Mouse (Mus musculus) ZHBTc4 (cell line): ENCODE measurements at regions not wholly inside any gene's neighbourhood (a gene's known extent, or its start where the extent isn't known, plus 50 kb on each side); places are given as distances from the start of the nearest gene placed in this dataset.

ENCODE experiments used
- DNase-seq: peaks from one replicate; pipeline ENCODE4 v3.0.0-alpha.2; 2011; ENCODE audit warnings: low read depth, low spot score

DNA sequence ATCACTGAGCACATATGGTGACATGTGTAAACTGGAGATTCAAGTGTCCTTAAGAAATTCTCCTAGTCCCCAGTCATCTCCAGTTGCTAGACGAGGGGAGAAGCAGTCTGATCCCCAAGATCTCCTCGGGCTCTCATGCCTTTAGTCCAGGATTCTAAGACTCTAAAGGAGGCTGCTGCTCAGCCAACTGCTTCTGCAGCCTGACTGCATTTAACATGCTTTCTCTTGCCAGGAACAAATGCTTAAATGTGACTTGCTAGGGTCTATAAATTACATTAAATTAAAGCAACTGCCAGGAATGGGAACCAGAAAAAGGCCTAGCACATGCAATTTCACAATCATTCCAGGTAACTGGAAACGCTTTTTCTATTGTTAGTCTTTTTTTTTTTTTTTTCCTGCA lies 599.8 kb upstream of the Gcfc2 start:
- DNase-seq, result no peak

DNA sequence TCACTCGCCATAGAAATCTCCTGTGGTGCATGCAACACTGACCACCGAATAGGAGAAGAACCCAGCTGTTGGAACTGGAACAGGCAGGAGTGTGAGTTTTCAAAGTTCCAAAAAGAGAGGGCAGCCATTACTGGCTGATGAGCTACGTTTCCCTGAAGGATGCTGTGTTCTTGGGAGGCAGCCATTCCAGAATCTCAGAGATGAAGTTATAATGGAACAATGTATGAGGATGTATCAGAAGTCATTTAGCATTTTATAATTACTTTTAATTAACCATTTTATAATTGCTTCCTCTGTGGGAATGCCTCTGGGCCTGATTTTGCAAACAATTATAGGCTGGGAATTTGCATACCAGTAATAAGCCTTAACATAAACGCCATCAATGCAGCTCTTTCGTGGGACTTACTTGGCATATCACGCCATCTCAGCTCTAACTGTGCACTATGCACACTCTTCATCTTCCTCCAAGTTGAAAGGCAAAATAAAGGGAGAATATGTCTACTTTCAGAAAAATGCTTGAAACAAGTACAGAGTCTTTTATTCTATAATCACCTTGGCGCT lies 559.4 kb upstream of the Gcfc2 start:
- no peak for DNase-seq

DNA sequence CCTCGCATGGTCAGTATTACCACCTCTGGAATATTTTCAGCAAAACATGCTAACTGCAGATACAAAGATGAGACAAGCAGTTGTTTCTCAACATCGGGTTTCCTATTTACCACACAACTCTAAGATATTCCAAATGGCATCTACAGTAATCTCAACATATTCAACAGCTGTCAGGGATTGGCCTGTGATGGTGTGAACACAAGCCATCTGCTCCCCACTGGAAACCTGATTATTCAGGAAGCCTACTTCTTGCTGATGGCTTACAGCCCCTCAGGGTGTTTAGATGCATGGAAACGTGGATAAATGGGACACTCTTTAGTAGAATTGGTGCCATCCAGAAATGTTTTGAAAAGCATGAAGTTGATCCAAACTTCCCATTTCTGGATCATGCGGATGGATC lies 535.0 kb upstream of the Gcfc2 start:
- DNase-seq, result no peak

DNA sequence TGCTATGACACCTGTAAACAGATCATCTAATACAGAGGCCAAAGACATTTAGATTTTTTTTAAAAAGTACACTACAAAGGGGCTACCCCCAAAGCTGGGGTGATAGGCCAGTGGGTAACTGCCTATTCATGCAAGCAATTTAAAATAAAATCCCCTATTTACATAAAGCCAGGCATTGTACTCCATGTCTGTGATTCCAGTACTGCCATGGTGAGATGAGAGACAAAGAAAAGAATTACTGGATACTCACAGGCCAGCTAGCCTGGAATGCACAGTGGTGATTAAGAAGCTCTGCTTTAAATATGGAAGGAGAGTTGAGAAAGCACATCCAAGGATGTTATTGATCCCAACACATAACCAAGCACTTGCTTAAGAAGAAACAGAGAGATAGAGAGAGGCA lies 520.3 kb upstream of the Gcfc2 start:
- DNase-seq, result no peak

DNA sequence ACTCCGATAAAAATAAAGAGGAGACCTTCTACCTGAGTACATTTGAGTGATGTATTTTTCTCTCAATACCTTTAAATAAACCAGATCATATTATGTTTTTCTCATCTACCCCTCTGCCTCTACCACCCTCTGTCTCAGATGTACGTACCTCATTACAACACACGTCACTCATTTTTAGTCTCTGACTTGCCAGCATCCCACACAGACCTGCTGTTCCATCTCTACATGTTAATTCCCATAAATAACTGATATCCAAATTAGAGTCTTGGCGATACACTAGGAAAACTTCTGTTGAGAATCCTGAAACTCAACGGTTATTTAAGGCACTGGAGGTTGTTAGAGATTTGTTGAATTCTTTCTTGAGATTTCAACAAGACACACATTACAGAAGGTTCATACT lies 509.9 kb upstream of the Gcfc2 start:
- DNase-seq, result no peak

DNA sequence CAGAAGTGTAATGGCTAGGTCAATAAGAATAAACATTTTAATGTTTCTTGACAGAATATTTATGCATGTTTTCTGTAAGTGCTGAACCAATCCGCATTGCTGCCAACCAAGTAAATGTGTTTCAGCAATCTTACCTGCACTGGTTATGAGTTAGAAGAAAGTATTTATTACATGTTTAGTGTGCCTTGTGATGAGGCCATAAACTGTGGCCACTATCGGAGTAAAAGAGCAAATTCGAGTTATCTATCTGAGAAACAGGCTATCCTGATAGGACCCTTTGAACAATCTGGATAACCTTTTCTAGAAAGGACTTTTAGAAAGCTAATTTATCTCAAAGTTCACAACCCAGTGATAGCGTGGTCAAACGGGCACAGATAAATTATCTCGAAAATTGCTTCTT lies 488.7 kb upstream of the Gcfc2 start:
- no peak for DNase-seq

DNA sequence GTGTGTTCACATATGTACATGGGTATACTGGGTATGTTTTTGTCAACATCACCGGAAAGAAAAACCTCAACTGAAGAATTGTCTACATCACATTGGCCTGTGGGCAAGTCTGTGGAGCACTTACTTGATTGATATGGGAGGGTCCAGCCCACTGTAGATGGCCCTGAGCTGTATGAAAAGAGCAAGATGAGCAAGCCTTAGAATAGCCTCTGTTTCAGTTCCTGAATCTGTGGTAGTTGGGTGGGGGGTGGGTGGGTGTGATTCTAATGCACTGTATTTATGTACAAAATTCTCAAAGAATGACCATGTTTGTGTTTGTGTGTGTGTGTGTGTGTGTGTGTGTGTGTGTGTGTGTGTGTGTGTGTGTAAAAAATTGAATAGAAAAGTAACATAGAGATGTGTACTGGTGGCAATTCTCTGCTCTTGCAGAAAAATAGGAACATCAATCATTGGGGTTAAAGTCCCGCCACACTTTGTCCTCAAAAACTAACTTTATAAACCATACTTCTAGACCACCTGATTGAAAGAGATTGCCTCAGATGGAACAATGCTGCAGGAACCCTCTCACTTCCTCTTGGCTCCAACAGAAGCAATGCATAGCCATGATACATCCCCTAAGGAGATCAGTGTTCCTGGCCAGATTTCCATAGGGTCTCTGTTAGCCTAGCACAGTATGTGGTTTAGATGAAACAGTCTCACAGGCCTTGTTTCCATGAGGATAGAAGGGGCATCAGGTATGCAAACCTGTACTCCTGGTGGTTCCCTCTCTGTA lies 484.3 kb upstream of the Gcfc2 start:
- no peak for DNase-seq

DNA sequence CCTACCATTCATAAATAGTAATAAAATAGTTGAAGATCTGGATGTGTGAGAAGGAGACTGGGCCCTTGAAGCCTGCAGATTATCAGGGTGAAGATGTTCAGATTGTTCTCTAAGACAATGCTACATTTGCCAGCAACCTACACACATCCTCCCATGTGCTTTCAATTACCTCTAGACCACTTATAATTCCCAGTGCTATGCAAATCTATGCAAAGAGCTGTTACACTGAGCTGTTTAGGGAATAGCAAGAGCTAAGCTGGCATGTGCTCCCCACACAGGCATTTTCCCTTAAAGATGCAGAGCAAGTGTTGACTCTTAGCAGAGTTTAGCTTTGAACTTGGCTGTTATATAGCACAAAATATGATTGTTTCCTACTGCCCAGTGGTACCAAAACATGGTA lies 482.1 kb upstream of the Gcfc2 start:
- DNase-seq, result no peak

DNA sequence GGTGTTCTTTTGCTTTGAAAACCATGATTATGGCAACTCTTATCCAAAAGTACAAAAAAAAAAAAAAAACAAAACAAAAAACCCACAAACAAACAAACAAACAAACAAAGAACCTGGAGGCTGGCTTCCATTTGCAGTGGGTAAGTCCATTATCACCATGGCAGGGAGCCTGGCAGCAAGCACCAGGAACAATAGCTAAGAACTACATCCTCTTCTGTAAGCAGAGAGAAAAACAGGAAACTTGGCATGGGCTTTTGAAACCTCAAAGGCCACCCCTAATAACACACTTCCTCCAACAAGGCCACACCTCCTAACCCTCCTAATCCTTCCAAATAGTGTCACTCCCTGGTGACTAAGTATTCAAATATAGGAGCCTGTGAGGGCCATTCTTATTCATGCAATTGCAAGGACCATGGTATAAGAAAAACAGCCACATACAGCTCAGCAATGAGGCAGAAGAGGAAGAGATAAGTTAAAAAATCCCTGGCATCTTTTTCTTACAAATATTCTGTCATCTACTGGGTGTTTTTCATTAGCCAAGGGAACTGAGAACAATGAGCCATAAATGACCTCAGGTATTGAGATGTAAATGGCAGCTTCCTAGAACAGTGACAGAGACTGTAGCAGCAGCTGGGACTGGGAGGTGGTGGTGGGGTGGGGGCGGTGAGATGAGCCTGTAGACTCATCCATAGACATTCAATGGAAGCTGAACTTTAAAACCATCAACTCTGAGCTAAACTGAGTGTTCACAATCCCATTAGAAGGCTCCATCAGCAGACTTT lies 477.3 kb upstream of the Gcfc2 start:
- DNase-seq, result peak; percentile 57

DNA sequence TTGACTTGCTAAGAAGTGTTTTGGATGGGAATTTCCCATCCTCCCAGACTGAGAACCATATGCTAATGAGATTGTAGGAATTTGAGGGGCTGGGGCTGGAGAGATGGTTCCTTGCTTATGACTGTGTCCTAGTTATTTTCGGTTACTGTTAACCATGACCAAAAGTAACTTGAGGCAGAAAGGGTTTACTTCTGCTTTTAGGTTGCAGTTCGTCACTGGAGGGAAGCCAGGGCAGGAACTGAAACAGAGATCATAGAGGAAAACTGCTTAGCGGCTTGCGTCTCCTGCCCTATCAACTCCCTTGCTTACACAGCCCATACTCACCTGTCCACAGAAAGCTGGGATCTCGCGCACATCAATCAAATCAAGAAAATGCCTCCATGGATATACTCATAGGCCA lies 475.8 kb upstream of the Gcfc2 start:
- no peak for DNase-seq

DNA sequence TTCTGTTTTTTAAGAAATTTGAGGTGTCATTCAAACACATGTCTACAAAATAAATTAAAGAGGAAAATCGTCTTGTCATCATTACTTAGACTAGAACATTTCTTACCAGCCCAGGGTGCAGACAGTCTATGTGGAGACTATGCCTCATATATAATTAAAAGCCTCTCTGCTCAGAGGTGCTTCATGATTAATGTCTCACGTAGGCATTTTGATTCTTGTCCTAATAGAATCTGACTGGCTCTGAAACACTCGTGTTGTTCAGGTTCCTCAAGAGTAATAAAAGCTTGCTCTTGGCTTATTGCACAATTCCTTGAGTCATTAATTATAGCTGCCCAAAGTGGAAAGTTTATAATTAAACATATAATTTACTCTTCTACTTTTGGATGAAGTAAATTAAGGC lies 475.1 kb upstream of the Gcfc2 start:
- DNase-seq, result no peak

DNA sequence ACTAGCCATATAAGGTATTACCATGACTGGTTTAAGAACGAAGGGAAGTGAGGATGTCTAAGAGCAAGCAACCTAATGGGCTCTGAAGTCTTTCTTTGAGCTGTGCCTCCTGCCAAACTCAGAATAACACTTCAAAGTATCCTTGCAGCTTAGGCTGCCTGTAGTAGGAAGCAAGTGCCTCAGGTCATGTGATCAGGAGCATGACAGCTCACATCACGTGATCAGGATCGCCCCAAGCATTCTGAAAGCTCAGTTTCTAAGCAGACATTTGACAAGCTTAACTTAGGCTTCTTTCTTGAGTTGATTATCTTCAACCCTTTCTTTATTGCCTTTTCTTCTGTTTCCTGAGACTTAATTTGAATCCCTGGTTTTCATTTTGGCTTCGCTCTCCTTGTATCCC lies 462.4 kb upstream of the Gcfc2 start:
- no peak for DNase-seq

DNA sequence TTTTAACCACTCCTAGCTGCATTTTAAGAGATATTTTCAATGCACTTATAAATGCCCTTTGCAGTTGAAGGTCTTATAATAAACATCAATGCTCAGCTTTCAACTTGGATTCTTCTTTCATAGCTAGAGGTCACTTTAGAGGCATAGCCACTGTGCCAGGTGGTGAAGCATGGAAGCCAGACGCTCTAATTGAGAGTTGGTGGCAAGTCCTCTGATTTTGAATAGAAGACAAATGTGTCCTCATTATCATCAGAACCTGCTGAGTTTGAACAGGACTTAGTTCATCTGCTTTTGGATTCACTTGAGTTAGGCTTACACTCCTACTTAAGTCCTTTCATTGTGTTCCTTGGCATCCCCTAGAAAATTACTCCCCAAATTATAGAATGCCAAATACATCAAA lies 459.0 kb upstream of the Gcfc2 start:
- no peak for DNase-seq

DNA sequence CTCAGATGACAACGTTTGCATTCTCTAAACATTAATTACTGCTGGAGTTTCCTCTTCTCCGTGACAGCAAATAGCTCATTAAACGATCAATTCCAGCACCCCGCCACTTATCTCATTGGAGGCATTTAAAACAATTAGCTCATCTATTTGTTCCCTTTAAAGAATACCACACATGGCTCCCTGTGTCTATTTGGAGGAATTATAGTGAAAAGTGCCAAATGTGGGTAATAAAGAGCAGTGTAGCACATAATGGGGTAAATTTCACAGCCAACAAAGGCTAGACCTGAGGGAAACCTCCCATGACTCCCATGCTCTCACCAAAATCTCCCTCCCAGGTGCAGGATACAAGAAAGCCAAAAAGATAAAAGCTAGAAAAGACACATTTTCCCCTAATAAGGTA lies 456.9 kb upstream of the Gcfc2 start:
- DNase-seq, result no peak

DNA sequence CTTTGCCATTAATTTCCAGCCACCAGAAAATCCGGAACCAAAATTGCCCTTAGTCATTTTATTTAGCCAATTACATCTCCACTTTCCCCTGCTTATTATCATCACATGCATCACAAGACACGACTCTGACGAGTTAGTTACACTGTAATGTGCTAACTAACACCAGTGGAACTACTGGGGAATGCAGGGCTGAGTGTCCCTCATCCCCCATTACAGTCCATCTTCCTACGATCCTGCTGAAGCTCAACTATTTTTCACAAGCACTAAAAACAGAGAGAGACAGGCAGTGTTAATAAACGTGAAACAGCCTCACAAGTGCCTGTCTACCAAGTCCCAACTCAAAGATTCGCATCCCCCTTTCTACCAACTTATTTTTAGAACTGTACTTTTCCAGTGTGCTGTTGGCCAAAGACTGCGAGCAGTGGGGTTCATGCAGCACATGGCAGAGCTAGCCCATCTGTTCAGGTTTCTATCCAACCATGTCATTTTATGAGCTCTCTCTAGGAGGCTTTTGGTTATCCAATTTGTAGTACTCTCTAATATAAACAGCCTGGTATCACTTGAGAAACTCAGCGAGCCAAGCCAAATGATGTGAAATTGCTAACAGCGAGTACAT lies 452.0 kb upstream of the Gcfc2 start:
- no peak for DNase-seq

DNA sequence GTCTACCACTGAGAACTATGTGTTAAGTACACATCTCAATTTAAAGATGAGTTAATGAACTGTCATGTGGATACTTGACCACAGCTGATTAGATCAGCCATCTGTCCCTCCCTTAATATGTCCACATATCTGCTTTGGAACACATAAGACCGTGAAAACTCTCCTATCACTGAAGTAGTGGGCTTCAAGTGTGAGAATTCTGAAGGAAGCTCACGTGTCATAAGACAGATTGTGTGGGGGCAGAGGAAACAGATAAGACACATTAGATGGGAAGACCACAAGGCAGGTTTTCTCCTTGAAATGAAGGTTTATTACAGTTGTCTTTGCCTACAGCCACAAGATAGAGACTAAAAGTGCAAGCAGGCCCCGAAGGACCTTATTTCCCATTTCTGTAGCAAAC lies 451.0 kb upstream of the Gcfc2 start:
- no peak for DNase-seq

DNA sequence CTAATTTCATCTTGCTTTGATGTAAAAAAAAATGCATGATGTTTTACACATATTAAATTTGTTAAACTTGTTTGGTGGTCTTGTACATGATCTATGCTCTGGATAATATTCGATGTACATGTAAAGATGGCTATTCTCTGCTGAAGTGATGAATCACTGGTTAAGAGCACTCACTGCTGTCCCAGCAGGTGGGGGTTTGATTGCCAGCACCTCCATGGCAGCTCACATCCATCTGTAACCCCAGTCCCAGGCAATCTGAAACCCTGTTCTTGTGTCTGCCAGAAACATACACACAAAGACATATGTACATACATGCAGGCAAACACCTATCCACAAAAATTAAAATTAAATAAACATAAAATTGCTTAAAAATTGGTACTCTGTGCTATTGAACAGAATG lies 448.7 kb upstream of the Gcfc2 start:
- no peak for DNase-seq

DNA sequence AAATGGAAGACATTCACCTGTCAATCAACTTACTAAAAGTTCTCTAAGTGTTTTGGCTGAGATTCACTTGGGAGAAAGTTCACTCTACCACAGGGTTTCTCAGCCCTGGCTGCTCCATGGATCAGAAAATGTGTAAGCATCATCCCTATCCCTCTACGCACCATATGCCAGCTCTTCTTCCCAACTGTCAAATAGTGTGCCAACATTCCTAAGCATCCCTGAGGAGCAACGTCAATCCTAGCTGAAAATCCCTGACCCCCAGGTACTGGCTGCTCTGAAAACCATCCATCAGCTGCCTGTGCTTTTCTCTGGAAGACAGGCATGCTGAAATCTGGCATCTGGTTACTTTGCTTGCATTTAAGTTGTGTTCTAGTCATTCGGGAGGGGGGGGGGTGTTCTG lies 436.5 kb upstream of the Gcfc2 start:
- DNase-seq, result no peak

DNA sequence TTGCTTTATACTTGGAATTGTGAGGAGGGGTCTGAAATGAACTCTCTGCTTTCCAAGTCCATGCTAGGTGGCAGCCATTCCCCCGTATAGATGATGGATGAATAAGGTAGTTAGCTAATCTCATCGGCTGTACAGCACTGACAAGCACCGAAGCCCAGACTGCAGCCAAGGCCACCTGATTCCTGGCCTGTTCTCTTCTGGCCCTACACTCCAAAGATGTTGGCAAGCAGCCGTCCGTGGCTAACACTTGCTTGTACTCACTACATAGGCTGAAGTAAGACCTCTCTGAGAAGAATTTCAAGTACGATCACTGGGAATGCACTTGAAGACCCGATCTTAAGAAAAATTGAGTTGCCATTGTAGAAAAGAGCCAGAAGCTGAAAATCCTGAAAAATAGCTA lies 427.2 kb upstream of the Gcfc2 start:
- DNase-seq, result no peak

DNA sequence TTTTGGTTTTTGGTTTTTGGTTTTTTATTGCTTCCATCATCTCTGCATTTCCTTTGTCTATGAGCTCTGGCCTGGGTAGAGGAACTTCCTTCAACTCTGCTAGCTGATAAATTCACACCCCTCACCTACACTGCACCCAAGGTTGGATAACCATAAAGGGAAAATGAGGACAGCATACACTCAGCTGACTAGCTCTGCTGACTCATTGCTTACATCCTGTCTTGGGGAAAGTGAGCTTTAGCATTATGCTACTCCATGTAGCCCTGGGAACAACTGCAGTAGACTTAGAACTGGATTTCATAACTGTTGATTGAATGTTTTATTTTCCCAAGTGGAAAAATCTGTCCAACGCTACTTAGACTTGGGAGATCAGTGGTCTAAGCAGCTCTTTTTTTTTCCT lies 406.3 kb upstream of the Gcfc2 start:
- DNase-seq, result no peak

DNA sequence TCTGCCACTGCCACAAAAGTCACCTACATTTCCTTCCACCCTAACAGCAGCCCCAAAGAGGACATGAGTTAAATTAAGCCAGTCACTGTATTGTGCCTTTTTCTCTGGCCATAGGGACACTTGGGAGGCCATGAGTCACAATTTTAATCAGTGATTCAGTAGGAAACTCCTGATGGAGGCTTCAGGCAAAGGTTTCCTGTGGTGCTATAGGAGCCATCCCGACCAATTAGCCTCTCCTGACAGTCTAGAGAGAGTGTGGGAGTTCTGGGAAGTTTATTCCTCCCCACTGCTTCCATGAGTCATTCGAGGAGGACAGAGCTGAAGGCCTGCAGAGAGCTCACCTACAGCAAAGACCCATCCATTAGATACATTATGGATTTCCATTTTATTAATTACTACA lies 361.2 kb upstream of the Gcfc2 start:
- DNase-seq, result no peak

DNA sequence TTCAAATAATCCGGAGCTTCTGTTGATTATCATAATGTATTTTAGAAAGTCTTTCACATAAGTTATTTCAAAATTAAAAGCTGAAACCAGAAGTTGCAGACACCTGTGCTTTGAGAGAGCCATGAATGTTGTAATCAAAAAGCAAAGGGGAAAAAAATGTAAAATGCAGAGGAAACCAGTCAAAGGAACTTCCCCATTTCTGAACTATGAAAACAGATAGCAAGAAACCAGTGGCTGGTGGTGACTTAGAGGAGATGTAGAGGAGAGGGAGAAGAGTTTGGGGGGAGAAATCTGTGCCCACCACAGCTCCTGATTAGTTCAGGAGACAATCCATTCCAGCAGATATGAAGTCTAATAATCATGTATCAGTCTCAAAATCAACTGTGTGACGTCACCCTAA lies 360.3 kb upstream of the Gcfc2 start:
- no peak for DNase-seq

DNA sequence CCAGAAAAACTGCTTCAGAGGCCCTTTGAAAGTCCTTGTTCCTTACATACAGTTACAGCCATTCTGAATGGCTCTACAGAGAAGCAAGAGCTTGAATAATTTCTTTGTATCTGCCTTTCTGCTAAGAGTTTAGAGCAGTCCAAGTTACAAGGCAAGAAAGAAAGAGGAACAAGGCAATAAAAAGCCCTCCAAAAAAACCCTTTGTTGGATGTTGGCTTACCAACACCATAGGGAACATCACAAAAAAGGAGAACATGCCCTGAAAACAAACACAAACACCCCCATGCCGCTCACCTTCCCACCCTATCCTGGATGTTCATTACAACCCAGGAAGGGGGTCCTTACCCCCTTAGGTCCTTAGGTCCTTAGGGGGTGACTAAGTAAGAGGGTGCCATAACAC lies 359.2 kb upstream of the Gcfc2 start:
- DNase-seq, result no peak
